Mouse (Mus musculus) liver, postnatal 0 days (tissue): ENCODE results near the gene Camp. TPM values are rescaled to one million over a fixed set of nuclear protein-coding genes. Genes with fewer than 3 reads are reported as not detected.
A peak's percentile ranks its signal among the peaks of the same experiment; 100 is the strongest.

Experiments
- ATAC-seq: fragments of 200-750 bp; cut with Nextera tagmentation; 2 replicates; pipeline ENCODE4 v1.8.0; 2017; ENCODE audit warnings: mild to moderate bottlenecking, moderate library complexity
- DNase-seq: peaks from one replicate; pipeline ENCODE4 v3.0.0-alpha.2; 2016
- H3K27ac ChIP-seq: fragments of 300-500 bp; sonication (generic); 2 replicates; pipeline ENCODE4 v1.5.1; 2014; ENCODE audit warnings: antibody characterized with exemption, moderate library complexity, mild to moderate bottlenecking, low read depth
- H3K27me3 ChIP-seq: fragments of 300-500 bp; sonication (generic); 2 replicates; pipeline ENCODE4 v1.6.1; 2014; ENCODE audit warnings: low read length, control low read depth, mixed read lengths; ENCODE audit not compliant: insufficient read depth
- H3K36me3 ChIP-seq: fragments of 300-500 bp; sonication (generic); replicated peaks from 2 replicates; pipeline ENCODE4 v1.6.1; 2014; ENCODE audit warnings: mild to moderate bottlenecking, control low read depth, low read length, moderate library complexity, mixed read lengths; ENCODE audit not compliant: insufficient read depth
- H3K4me1 ChIP-seq: fragments of 300-500 bp; sonication (generic); 2 replicates; pipeline ENCODE4 v1.6.1; 2014; ENCODE audit warnings: antibody characterized with exemption, mild to moderate bottlenecking, control low read depth; ENCODE audit not compliant: insufficient read depth
- H3K4me2 ChIP-seq: fragments of 300-500 bp; sonication (generic); 2 replicates; pipeline ENCODE4 v1.6.1; 2014; ENCODE audit warnings: low read depth, mild to moderate bottlenecking, low read length, moderate library complexity, mixed read lengths
- H3K4me3 ChIP-seq: fragments of 300-500 bp; sonication (generic); 2 replicates; pipeline ENCODE4 v1.5.1; 2014; ENCODE audit warnings: low read depth, low read length
- H3K9ac ChIP-seq: fragments of 300-500 bp; sonication (generic); replicated peaks from 2 replicates; pipeline ENCODE4 v1.6.1; 2014; ENCODE audit warnings: mild to moderate bottlenecking, moderate library complexity
- H3K9me3 ChIP-seq: fragments of 300-500 bp; sonication (generic); 2 replicates; pipeline ENCODE4 v1.6.1; 2016; ENCODE audit warnings: mild to moderate bottlenecking, control low read depth, low read length, mixed read lengths
- CTCF ChIP-seq: sonication (generic); IDR thresholded peaks from 2 replicates; pipeline ENCODE4 v1.5.1; 2016; ENCODE audit warnings: antibody characterized with exemption, low read depth
- EP300 ChIP-seq: IDR thresholded peaks from 2 replicates; pipeline ENCODE4 v1.6.1; 2016; ENCODE audit warnings: antibody characterized with exemption, low read depth, mild to moderate bottlenecking
- WGBS: fragments of 180-500 bp; shearing (Covaris S2); extraction: QIAGEN DNeasy Blood & Tissue Kit; methylation state at CpG from one replicate; pipeline ENCODE4 v1.1.7; 2014; ENCODE audit not compliant: insufficient replicate concordance; 5-methylcytosine and 5-hydroxymethylcytosine counted together
- polyA plus RNA-seq: library from polyadenylated mRNA; unstranded; fragments of >200 nt; fragmentation: Nextera tagmentation; extraction: Ambion mirVana; gene quantifications from 2 replicates; pipeline ENCODE4 v1.2.1, GENCODE M21; 2015

Camp gene
- 659 and 684 TPM in 2 replicates for polyA plus RNA-seq

GRCm38 (mm10) chr9:109849312-109849758, at the start of gene Camp:
Gene Camp (minus strand): TSS chr9:109849617.
- peak within 1 kb of the TSS; percentile 59 for H3K27ac ChIP-seq
- H3K4me3 ChIP-seq, result peak within 1 kb of the TSS; percentile 32
- no peaks in the 10 kb centered on the region for H3K36me3 ChIP-seq
- DNase-seq (peak; percentile 64), ATAC-seq (peak; percentile 60)
- H3K9ac ChIP-seq, result peak within 1 kb of the TSS; percentile 44
- no peaks in the 10 kb centered on the region for H3K9me3 ChIP-seq
- 0 out of 2 replicates have a peak, but pooled peaks cover 3% of the 10 kb centered on the region for H3K4me1 ChIP-seq
- TF ChIP-seq CTCF (no peak), EP300 (no peak)
- H3K4me2 ChIP-seq, result 0 out of 2 replicates have a peak within 1 kb of the TSS, but pooled peaks have one; percentile 6
- WGBS, result 71% methylated on average over 6 of the region's 6 CpGs
- H3K27me3 ChIP-seq, result no peaks in the 10 kb centered on the region

- Histone ChIP-seq H3K9me3 (no peaks in the 10 kb centered on the region), H3K4me3 (no peak overlapping the region), H3K9ac (no peak overlapping the region), H3K4me2 (no peak overlapping the region), H3K4me1 (peaks cover 6% of the 10 kb centered on the region), H3K36me3 (peaks cover 9% of the 10 kb centered on the region), H3K27me3 (no peaks in the 10 kb centered on the region), H3K27ac (no peak overlapping the region)
- TF ChIP-seq CTCF (no peak), EP300 (no peak)
- no peak for ATAC-seq
- WGBS, result 39% methylated on average over 2 of the region's 2 CpGs
- no peak for DNase-seq
These were observed 48.6 kb upstream of the Camp start for GRCm38 (mm10) chr9:109898027-109898426.

- TF ChIP-seq CTCF, result no peak
- TF ChIP-seq EP300, result no peak
- H3K9me3 ChIP-seq, result no peaks in the 10 kb centered on the region
- H3K9ac ChIP-seq, result no peak overlapping the region
- DNase-seq (no peak), ATAC-seq (no peak)
- H3K4me3 ChIP-seq, result no peak overlapping the region
- peak overlapping the region; percentile 53 for H3K4me2 ChIP-seq
- WGBS, result 72% methylated on average over 8 of the region's 8 CpGs
- H3K27ac ChIP-seq, result 0 out of 2 replicates have a peak overlapping the region, but pooled peaks have one; percentile 39
- H3K27me3 ChIP-seq, result no peaks in the 10 kb centered on the region
- peaks cover 6% of the 10 kb centered on the region for H3K4me1 ChIP-seq
- peaks cover 22% of the 10 kb centered on the region for H3K36me3 ChIP-seq
These were observed 47.1 kb upstream of the Camp start for GRCm38 (mm10) chr9:109896253-109897150.

GRCm38 (mm10) chr9:109895593-109895992, 46.2 kb upstream of the Camp start:
- WGBS, result 64% methylated on average over 6 of the region's 6 CpGs

GRCm38 (mm10) chr9:109894413-109895090, 45.1 kb upstream of the Camp start:
- Histone ChIP-seq H3K27me3 (no peaks in the 10 kb centered on the region), H3K4me3 (no peak overlapping the region), H3K4me1 (peaks cover 6% of the 10 kb centered on the region), H3K36me3 (peaks cover 42% of the 10 kb centered on the region), H3K4me2 (no peak overlapping the region), H3K9me3 (no peaks in the 10 kb centered on the region), H3K27ac (no peak overlapping the region), H3K9ac (no peak overlapping the region)
- ATAC-seq (peak; percentile 73), DNase-seq (peak; percentile 68)
- TF ChIP-seq EP300 (no peak), CTCF (peak; percentile 88)
- WGBS, result 41% methylated on average over 6 of the region's 6 CpGs

More at GRCm38 (mm10) chr9:109895593-109895992, 46.2 kb upstream of the Camp start:
- Histone ChIP-seq H3K4me1 (peaks cover 6% of the 10 kb centered on the region), H3K9ac (no peak overlapping the region), H3K27ac (peak overlapping the region; percentile 39; the same call in 1 of the 2 replicates), H3K9me3 (no peaks in the 10 kb centered on the region), H3K4me2 (peak overlapping the region; percentile 53), H3K27me3 (no peaks in the 10 kb centered on the region), H3K4me3 (peak overlapping the region; percentile 13; the same call in 1 of the 2 replicates), H3K36me3 (peaks cover 31% of the 10 kb centered on the region)
- DNase-seq (peak; percentile 46), ATAC-seq (peak; percentile 75)
- peak; percentile 29; the same call in 1 of the 2 replicates for TF ChIP-seq EP300
- TF ChIP-seq CTCF, result no peak

- 61% methylated on average over 5 of the region's 5 CpGs for WGBS
- H3K4me1 ChIP-seq, result peaks cover 4% of the 10 kb centered on the region
- no peak overlapping the region for H3K9ac ChIP-seq
- H3K36me3 ChIP-seq, result peaks cover 60% of the 10 kb centered on the region
- no peaks in the 10 kb centered on the region for H3K9me3 ChIP-seq
- no peak overlapping the region for H3K27ac ChIP-seq
- H3K4me2 ChIP-seq, result no peak overlapping the region
- no peaks in the 10 kb centered on the region for H3K27me3 ChIP-seq
- peak; percentile 86 for DNase-seq
- H3K4me3 ChIP-seq, result no peak overlapping the region
- no peak for ATAC-seq
- TF ChIP-seq EP300, result no peak
- peak; percentile 83 for TF ChIP-seq CTCF
These were observed 43.3 kb upstream of the Camp start for GRCm38 (mm10) chr9:109892651-109893250.
